Mouse (Mus musculus) forebrain, embryonic 14.5 days (tissue): ENCODE results near the gene Prap1. TPM values are rescaled to one million over a fixed set of nuclear protein-coding genes. Genes with fewer than 3 reads are reported as not detected.
A peak's percentile ranks its signal among the peaks of the same experiment; 100 is the strongest.

Experiments
- ATAC-seq: fragments of 200-750 bp; cut with Nextera tagmentation; 2 replicates; pipeline ENCODE4 v1.8.0; 2017; ENCODE audit warnings: mild to moderate bottlenecking, moderate library complexity
- DNase-seq: peaks from one replicate; pipeline ENCODE4 v3.0.0-alpha.2; 2015; ENCODE audit warnings: low spot score
- H3K27ac ChIP-seq: fragments of 300-500 bp; sonication (generic); 2 replicates; pipeline ENCODE4 v1.5.1; 2014; ENCODE audit warnings: low read depth, mild to moderate bottlenecking, control low read depth, low read length, moderate library complexity
- H3K27me3 ChIP-seq: fragments of 300-500 bp; sonication (generic); replicated peaks from 2 replicates; pipeline ENCODE4 v1.6.1; 2014; ENCODE audit warnings: low read length, control low read depth, mixed read lengths; ENCODE audit not compliant: control insufficient read depth, insufficient read depth
- H3K36me3 ChIP-seq: fragments of 300-500 bp; sonication (generic); 2 replicates; pipeline ENCODE4 v1.6.1; 2014; ENCODE audit warnings: low read length, control low read depth; ENCODE audit not compliant: control insufficient read depth, insufficient read depth
- H3K4me1 ChIP-seq: fragments of 300-500 bp; sonication (generic); 2 replicates; pipeline ENCODE4 v1.6.1; 2014; ENCODE audit warnings: antibody characterized with exemption, low read length, control low read depth; ENCODE audit not compliant: control insufficient read depth, insufficient read depth
- H3K4me2 ChIP-seq: fragments of 300-500 bp; sonication (generic); 2 replicates; pipeline ENCODE4 v1.6.1; 2014; ENCODE audit warnings: mild to moderate bottlenecking, control low read depth, low read length
- H3K4me3 ChIP-seq: fragments of 300-500 bp; sonication (generic); 2 replicates; pipeline ENCODE4 v1.5.1; 2014; ENCODE audit warnings: low read depth, low read length, control low read depth
- H3K9ac ChIP-seq: fragments of 300-500 bp; sonication (generic); 2 replicates; pipeline ENCODE4 v1.6.1; 2014; ENCODE audit warnings: mild to moderate bottlenecking, low read length, control low read depth, moderate library complexity
- H3K9me3 ChIP-seq: fragments of 300-500 bp; sonication (generic); replicated peaks from 2 replicates; pipeline ENCODE4 v1.6.1; 2016; ENCODE audit warnings: low read length, control low read depth, mixed read lengths; ENCODE audit not compliant: control insufficient read depth
- WGBS: fragments of 180-500 bp; shearing (Covaris S2); extraction: QIAGEN DNeasy Blood & Tissue Kit; methylation state at CpG from one replicate; pipeline ENCODE4 v1.1.7; 2014; 5-methylcytosine and 5-hydroxymethylcytosine counted together
- polyA plus RNA-seq: library from polyadenylated mRNA; unstranded; fragments of >200 nt; fragmentation: Nextera tagmentation; extraction: Ambion mirVana; gene quantifications from 2 replicates; pipeline ENCODE4 v1.2.1, GENCODE M21; 2014

Gene Prap1
- polyA plus RNA-seq, 1 experiment from 2014 or later, result not detected

- no peaks in the 10 kb centered on the region for H3K9me3 ChIP-seq
- peak; percentile 90 for DNase-seq
- no peak for ATAC-seq
- no peak overlapping the region for H3K4me2 ChIP-seq
- peaks cover 9% of the 10 kb centered on the region; the same call in 1 of the 2 replicates for H3K27me3 ChIP-seq
- H3K4me1 ChIP-seq, result peaks cover 24% of the 10 kb centered on the region
- no peak overlapping the region for H3K9ac ChIP-seq
- no peak overlapping the region for H3K27ac ChIP-seq
- 5% methylated on average over 5 of the region's 5 CpGs for WGBS
- H3K36me3 ChIP-seq, result no peaks in the 10 kb centered on the region
- no peak overlapping the region for H3K4me3 ChIP-seq
These were observed 14.5 kb upstream of the Prap1 start for GRCm38 (mm10) chr7:140078711-140079110.

- 3% methylated on average over 24 of the region's 24 CpGs for WGBS
- DNase-seq (peak; percentile 97), ATAC-seq (peak; percentile 78)
- Histone ChIP-seq H3K27me3 (peaks cover 9% of the 10 kb centered on the region; the same call in 1 of the 2 replicates), H3K4me3 (peak overlapping the region; percentile 38), H3K4me2 (peak overlapping the region; percentile 70), H3K36me3 (no peaks in the 10 kb centered on the region), H3K9me3 (no peaks in the 10 kb centered on the region), H3K9ac (peak overlapping the region; percentile 69), H3K4me1 (peaks cover 24% of the 10 kb centered on the region), H3K27ac (peak overlapping the region; percentile 85)
These were observed 12.6 kb upstream of the Prap1 start for GRCm38 (mm10) chr7:140080503-140081156.

GRCm38 (mm10) chr7:140081408-140082241 is 11.6 kb upstream of the Prap1 start:
- Histone ChIP-seq H3K36me3 (no peaks in the 10 kb centered on the region), H3K9me3 (no peaks in the 10 kb centered on the region), H3K4me2 (peak overlapping the region; percentile 70), H3K9ac (peak overlapping the region; percentile 69), H3K27ac (peak overlapping the region; percentile 85), H3K27me3 (peaks cover 9% of the 10 kb centered on the region; the same call in 1 of the 2 replicates), H3K4me3 (peak overlapping the region; percentile 38), H3K4me1 (peaks cover 24% of the 10 kb centered on the region)
- WGBS, result 14% methylated on average over 20 of the region's 20 CpGs
- ATAC-seq (peak; percentile 10; the same call in 1 of the 2 replicates), DNase-seq (peak; percentile 15)

- DNase-seq (peak; percentile 94), ATAC-seq (peak; percentile 85)
- H3K27ac ChIP-seq, result peak within 1 kb of the TSS; percentile 85
- H3K4me3 ChIP-seq, result peak within 1 kb of the TSS; percentile 38
- H3K4me2 ChIP-seq, result peak within 1 kb of the TSS; percentile 70
- WGBS, result 3% methylated on average over 18 of the region's 18 CpGs
- H3K4me1 ChIP-seq, result peaks cover 24% of the 10 kb centered on the region
- peak within 1 kb of the TSS; percentile 69 for H3K9ac ChIP-seq
- H3K36me3 ChIP-seq, result no peaks in the 10 kb centered on the region
- H3K27me3 ChIP-seq, result peaks cover 9% of the 10 kb centered on the region; the same call in 1 of the 2 replicates
- no peaks in the 10 kb centered on the region for H3K9me3 ChIP-seq
These were observed 10.9 kb upstream of the Prap1 start, which contains the start of gene Caly for GRCm38 (mm10) chr7:140082242-140082678. Gene Caly (minus strand): TSS chr7:140082548.

GRCm38 (mm10) chr7:140090601-140091000 is 2.6 kb upstream of the Prap1 start:
- ATAC-seq, result no peak
- no peaks in the 10 kb centered on the region for H3K27me3 ChIP-seq
- H3K27ac ChIP-seq, result no peak overlapping the region
- WGBS, result 69% methylated on average over 10 of the region's 10 CpGs
- no peaks in the 10 kb centered on the region for H3K4me1 ChIP-seq
- no peak overlapping the region for H3K4me3 ChIP-seq
- no peaks in the 10 kb centered on the region for H3K36me3 ChIP-seq
- DNase-seq, result no peak
- H3K9ac ChIP-seq, result no peak overlapping the region
- H3K4me2 ChIP-seq, result no peak overlapping the region
- H3K9me3 ChIP-seq, result no peaks in the 10 kb centered on the region

- H3K27ac ChIP-seq, result no peak overlapping the region
- H3K36me3 ChIP-seq, result no peaks in the 10 kb centered on the region
- no peak overlapping the region for H3K4me3 ChIP-seq
- H3K4me1 ChIP-seq, result no peaks in the 10 kb centered on the region
- WGBS, result 73% methylated on average over 5 of the region's 5 CpGs
- no peaks in the 10 kb centered on the region for H3K9me3 ChIP-seq
- H3K4me2 ChIP-seq, result no peak overlapping the region
- DNase-seq (no peak), ATAC-seq (no peak)
- no peak overlapping the region for H3K9ac ChIP-seq
- no peaks in the 10 kb centered on the region for H3K27me3 ChIP-seq
These were observed 1.8 kb downstream of the Prap1 start for GRCm38 (mm10) chr7:140094954-140095353.

GRCm38 (mm10) chr7:140095556-140095955 is 2.4 kb downstream of the Prap1 start:
- no peak for DNase-seq
- ATAC-seq, result no peak
- no peaks in the 10 kb centered on the region for H3K27me3 ChIP-seq
- H3K4me2 ChIP-seq, result no peak overlapping the region
- no peak overlapping the region for H3K4me3 ChIP-seq
- H3K9ac ChIP-seq, result no peak overlapping the region
- no peaks in the 10 kb centered on the region for H3K36me3 ChIP-seq
- H3K27ac ChIP-seq, result no peak overlapping the region
- no peaks in the 10 kb centered on the region for H3K4me1 ChIP-seq
- WGBS, result 21% methylated on average over 1 of the region's 1 CpGs
- no peaks in the 10 kb centered on the region for H3K9me3 ChIP-seq

- Histone ChIP-seq H3K27ac (no peak overlapping the region), H3K27me3 (no peaks in the 10 kb centered on the region)
- ATAC-seq, result no peak
These were observed 2.9 kb downstream of the Prap1 start for GRCm38 (mm10) chr7:140096055-140096454.

GRCm38 (mm10) chr7:140098466-140098865 is 5.3 kb downstream of the Prap1 start:
- Histone ChIP-seq H3K36me3 (no peaks in the 10 kb centered on the region), H3K4me1 (no peaks in the 10 kb centered on the region), H3K9ac (no peak overlapping the region), H3K27me3 (no peaks in the 10 kb centered on the region), H3K9me3 (no peaks in the 10 kb centered on the region), H3K4me3 (no peak overlapping the region), H3K27ac (no peak overlapping the region), H3K4me2 (no peak overlapping the region)
- ATAC-seq, result no peak
- 92% methylated on average over 1 of the region's 1 CpGs for WGBS
- DNase-seq, result no peak

More at GRCm38 (mm10) chr7:140096055-140096454, 2.9 kb downstream of the Prap1 start:
- Histone ChIP-seq H3K9me3 (no peaks in the 10 kb centered on the region), H3K4me3 (no peak overlapping the region), H3K9ac (no peak overlapping the region), H3K36me3 (no peaks in the 10 kb centered on the region), H3K4me1 (no peaks in the 10 kb centered on the region), H3K4me2 (no peak overlapping the region)
- DNase-seq, result no peak
